Mouse (Mus musculus) gastrocnemius, adult 2 months (tissue): ENCODE results near the gene Gpcpd1. TPM values are rescaled to one million over a fixed set of nuclear protein-coding genes. Genes with fewer than 3 reads are reported as not detected.
A peak's percentile ranks its signal among the peaks of the same experiment; 100 is the strongest.

ENCODE experiments used
- DNase-seq: peaks from one replicate; pipeline ENCODE4 v3.0.0; 2022
- H3K27ac ChIP-seq: fragments of 200-600 bp; 2 replicates; pipeline ENCODE4 v1.8.1; 2022; ENCODE audit warnings: mild to moderate bottlenecking
- H3K4me3 ChIP-seq: fragments of 200-600 bp; 2 replicates; pipeline ENCODE4 v1.8.1; 2022; ENCODE audit warnings: mild to moderate bottlenecking, moderate library complexity
- CTCF ChIP-seq: fragments of 200-600 bp; IDR thresholded peaks from 2 replicates; pipeline ENCODE4 v1.8.1; 2022; ENCODE audit warnings: antibody characterized with exemption, mild to moderate bottlenecking, moderate library complexity
- intact Hi-C: fragments of 180-260 bp; cut with DNase I; formaldehyde crosslinking; loops from one replicate; pipeline ENCODE4 v1.15.1; 2025
- total RNA-seq, 2 experiments: library from RNA; stranded (reverse); gene quantifications; 2 replicates each; pipeline ENCODE4 v1.2.3; 2021

The Gpcpd1 gene
- total RNA-seq, 2 experiments from 2014 or later = 167 to 341 TPM

DNA sequence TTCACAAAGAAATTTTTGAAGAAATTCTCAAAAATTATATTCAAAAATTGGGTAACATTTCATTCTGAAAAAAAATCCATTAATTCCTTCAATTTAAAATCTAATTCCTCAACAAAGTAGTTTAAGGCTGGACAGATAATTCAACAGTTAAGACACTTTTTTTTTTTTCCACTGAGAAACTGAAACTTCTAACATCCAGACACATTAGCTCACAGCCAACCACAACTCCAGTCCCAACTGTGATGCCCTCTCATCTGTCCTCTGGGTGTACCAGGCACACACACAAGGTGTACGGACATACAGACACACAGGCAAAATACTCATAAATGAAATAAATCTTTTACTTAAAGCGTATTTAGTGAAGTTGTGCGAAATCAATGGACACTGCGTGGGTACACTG lies 25.7 kb downstream of the Gpcpd1 start:
- DNase-seq = no peak
- intact Hi-C loops = no loop called here
- no peak overlapping the region for H3K27ac ChIP-seq
- TF ChIP-seq CTCF = no peak
- no peak overlapping the region for H3K4me3 ChIP-seq

DNA sequence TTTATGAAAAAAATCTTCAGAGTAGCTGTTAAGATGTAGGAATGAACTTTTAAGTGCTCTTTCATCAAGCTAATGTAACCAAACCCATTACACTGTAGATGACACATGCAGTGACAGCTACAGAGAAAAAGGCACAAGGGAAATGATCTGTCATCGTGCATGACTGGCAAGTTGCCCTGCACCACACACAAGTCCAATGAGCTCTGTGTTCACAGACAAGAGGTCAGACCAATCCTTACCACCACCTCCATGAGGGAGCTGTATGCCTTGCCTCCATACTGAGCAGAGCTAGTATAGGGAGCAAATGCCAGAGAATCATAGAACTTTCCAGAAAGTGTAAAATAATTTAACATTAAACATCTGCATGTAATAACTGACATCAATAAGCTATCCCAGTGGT lies 59.7 kb downstream of the Gpcpd1 start:
- Histone ChIP-seq H3K27ac (no peak overlapping the region), H3K4me3 (no peak overlapping the region)
- TF ChIP-seq CTCF = no peak
- no peak for DNase-seq
- intact Hi-C loops = no loop called here

- peak; percentile 60 for DNase-seq
- Histone ChIP-seq H3K27ac (no peak overlapping the region), H3K4me3 (no peak overlapping the region)
- intact Hi-C loops = no loop called here
- no peak for TF ChIP-seq CTCF
These were observed 60.5 kb downstream of the Gpcpd1 start for GRCm38 (mm10) chr2:132526894-132527532.

- no peak overlapping the region for H3K4me3 ChIP-seq
- DNase-seq = no peak
- intact Hi-C loops = no loop called here
- H3K27ac ChIP-seq = no peak overlapping the region
- TF ChIP-seq CTCF = no peak
These were observed 61.4 kb downstream of the Gpcpd1 start for GRCm38 (mm10) chr2:132526110-132526509.

DNA sequence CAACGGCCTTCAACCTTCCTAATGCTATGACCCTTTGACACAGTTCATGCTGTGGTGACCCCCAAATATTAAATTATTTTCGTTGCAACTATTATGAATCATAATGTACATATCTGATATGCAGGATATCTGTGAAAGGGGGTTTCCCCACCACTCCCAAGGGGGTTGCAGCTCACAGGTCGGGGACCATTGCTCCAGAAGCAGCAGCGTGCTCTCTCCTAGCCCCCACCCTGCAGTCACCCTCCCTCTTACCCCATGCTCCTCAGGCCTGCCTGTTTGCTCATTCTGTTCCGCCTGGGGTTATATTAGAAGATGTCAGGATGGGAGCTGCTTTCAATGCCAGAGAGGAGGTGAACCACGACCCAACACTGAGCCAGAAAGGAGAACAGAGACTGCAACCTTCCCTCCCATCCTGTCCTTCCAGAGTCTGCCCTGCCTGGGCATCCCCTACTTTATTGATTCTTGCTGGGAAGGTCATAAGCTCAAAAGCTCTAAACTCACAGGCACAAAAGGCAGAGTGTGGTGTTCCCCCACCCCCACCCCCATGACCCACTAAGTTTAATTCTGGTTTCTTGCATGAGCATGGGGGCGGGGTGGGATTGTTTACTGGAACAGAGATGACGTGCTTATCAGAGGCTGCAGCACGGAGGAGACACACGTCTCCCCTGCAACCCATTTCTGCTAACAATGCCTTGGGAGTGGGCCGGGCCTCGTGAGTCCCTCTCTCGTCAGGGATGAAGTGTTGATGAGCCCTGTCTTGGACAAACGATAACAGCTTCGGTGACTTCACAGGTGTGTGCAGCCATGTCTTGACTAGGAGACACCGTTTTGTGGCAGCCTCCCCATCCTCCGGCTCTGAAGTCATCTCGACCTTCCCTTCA lies 69.3 kb downstream of the Gpcpd1 start:
- no peak overlapping the region for H3K4me3 ChIP-seq
- no peak overlapping the region for H3K27ac ChIP-seq
- no peak for TF ChIP-seq CTCF
- intact Hi-C loops = no loop called here
- no peak for DNase-seq

GRCm38 (mm10) chr2:132517194-132517836 lies 70.2 kb downstream of the Gpcpd1 start:
- intact Hi-C loops = loop anchor here (1.0 kb wide), 1 partner anchor 184 kb away; no protein-coding TSS in a partner anchor
- no peak overlapping the region for H3K4me3 ChIP-seq
- TF ChIP-seq CTCF = no peak
- no peak for DNase-seq
- no peak overlapping the region for H3K27ac ChIP-seq

DNA sequence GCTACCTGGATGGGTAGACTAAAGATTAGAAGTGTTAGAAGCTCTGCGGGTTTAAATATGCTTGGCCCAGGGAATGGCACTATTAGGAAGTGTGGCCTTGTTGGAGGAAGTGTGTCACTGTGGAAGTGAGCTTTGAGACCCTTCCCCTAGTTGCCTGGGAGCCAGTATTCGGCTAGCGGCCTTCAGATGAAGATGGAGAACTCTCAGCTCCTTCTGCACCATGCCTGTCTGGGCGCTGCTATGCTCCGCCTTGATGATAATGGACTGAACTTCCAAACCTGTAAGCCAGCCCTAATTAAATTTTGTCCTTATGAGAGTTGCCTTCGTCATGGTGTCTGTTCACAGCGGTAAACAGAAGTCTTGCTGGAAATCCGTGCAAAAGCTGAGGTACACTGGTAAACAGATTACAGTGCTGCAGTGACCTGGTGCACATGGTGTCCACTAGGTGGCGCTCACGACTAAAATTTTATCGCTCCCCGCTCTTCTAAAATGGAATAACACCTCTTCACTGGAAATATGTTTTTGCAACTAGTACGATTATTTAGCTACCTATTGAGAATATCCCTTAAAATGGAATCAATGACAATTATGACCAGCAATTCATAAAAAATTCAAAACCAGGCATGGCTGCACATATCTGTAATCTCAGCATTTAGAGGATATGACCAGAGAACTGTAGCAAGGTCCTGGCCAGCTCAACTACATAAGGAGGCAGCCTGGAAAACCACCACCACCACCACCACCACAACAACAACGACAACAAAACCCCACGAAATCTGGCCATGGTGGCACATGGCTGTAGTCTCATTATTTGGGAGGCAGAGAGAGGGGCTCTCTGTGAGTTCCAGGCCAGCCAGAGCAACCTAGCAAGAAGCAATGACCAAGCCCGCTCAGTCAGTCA lies 71.1 kb downstream of the Gpcpd1 start:
- no peak overlapping the region for H3K4me3 ChIP-seq
- TF ChIP-seq CTCF = peak; percentile 90
- intact Hi-C loops = loop anchor here (1.0 kb wide), 3 partner anchors 185 to 387 kb away; no protein-coding TSS in a partner anchor
- no peak overlapping the region for H3K27ac ChIP-seq
- DNase-seq = peak; percentile 73

GRCm38 (mm10) chr2:132515607-132516006 lies 71.9 kb downstream of the Gpcpd1 start:
- intact Hi-C loops = loop anchor here (1.0 kb wide), 2 partner anchors 201 to 388 kb away; no protein-coding TSS in a partner anchor
- DNase-seq = no peak
- no peak for TF ChIP-seq CTCF
- Histone ChIP-seq H3K27ac (no peak overlapping the region), H3K4me3 (no peak overlapping the region)

DNA sequence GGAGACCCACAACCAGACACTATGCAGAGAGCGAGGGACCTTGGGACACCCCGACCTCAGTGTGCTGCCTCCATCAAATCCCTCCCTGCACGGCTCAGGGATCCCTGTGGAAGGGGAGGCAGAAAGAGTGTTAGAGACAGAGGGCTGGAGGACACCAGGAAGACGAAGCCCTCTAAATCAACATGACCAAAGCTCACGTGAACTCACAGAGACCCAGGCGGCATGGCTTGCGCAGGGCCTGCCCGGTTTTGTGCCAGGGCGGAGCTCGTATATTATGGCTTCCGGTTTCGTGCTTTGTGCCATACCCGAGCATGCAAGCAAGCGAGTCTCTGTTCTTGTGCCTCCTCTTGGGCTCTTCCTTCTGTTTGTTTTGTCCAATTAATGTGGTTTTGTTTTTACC lies 72.5 kb downstream of the Gpcpd1 start:
- H3K4me3 ChIP-seq = no peak overlapping the region
- DNase-seq = no peak
- no peak overlapping the region for H3K27ac ChIP-seq
- intact Hi-C loops = no loop called here
- TF ChIP-seq CTCF = no peak

DNA sequence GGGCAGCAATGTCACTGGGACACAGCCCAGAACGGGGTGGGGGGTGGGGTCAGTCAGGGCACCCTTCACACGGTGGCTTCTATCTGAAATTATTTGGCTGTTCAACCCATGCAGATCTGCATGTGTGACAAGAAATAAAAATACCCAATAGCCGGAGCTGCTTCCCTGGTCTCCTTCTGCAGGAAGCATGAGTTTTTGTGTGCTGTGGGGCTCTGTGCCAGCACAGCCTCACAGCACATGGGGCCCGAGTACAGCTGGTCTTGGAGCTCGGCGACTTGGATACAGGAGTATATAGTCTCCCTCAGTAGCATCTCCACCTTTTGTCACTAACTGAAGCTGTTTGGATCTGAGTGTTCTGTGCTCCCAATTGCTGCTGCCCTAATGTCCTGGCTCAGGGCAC lies 73.2 kb downstream of the Gpcpd1 start:
- intact Hi-C loops = no loop called here
- no peak for DNase-seq
- no peak for TF ChIP-seq CTCF

GRCm38 (mm10) chr2:132513371-132514181 lies 74.0 kb downstream of the Gpcpd1 start:
- TF ChIP-seq CTCF = no peak
- intact Hi-C loops = no loop called here
- no peak overlapping the region for H3K4me3 ChIP-seq
- no peak for DNase-seq
- no peak overlapping the region for H3K27ac ChIP-seq

More for the DNA sequence above, 73.2 kb downstream of the Gpcpd1 start:
- Histone ChIP-seq H3K27ac (no peak overlapping the region), H3K4me3 (no peak overlapping the region)

DNA sequence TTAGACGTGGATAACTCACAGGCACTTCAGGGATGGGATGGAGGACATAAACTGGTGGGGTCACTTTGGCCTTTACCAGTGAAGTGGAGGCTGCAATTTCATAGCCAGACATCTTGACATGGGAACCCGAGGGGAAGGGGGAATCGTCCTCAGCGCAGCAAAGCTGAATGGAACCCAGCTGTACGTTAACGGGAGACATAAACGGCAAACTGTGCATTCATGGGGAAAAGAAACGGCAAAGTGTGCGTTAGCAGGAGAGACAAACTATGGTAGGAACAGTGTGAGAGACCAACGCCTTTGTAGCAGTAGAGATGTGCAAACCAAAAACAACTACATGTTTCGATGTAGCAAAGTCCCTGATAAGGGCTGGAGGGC lies 74.6 kb downstream of the Gpcpd1 start:
- DNase-seq = no peak
- no peak for TF ChIP-seq CTCF
- H3K27ac ChIP-seq = no peak overlapping the region
- no peak overlapping the region for H3K4me3 ChIP-seq
- intact Hi-C loops = no loop called here
